Mouse (Mus musculus) kidney, embryonic 16.5 days (tissue): ENCODE results near the gene Gm11020. TPM values are rescaled to one million over a fixed set of nuclear protein-coding genes. Genes with fewer than 3 reads are reported as not detected.
"Not testable (repeated sequence)": the region's sequence is repeated elsewhere in the genome, so short reads cannot be mapped to it uniquely, and the experiment has no call there.

Source experiments
- ATAC-seq: fragments of 200-750 bp; cut with Nextera tagmentation; 2 replicates; pipeline ENCODE4 v1.8.0; 2017; ENCODE audit warnings: moderate TSS enrichment; ENCODE audit not compliant: low FRiP score, low TSS enrichment
- H3K27ac ChIP-seq: fragments of 300-500 bp; sonication (generic); 2 replicates; pipeline ENCODE4 v1.5.1; 2014; ENCODE audit warnings: low read length
- H3K27me3 ChIP-seq: fragments of 300-500 bp; sonication (generic); 2 replicates; pipeline ENCODE4 v1.6.1; 2014; ENCODE audit warnings: low read length, control low read depth, mixed read lengths; ENCODE audit not compliant: insufficient read depth
- H3K36me3 ChIP-seq: fragments of 300-500 bp; sonication (generic); 2 replicates; pipeline ENCODE4 v1.6.1; 2014; ENCODE audit warnings: low read length, control low read depth, mixed read lengths; ENCODE audit not compliant: insufficient read depth
- H3K4me1 ChIP-seq: fragments of 300-500 bp; sonication (generic); 2 replicates; pipeline ENCODE4 v1.6.1; 2014; ENCODE audit warnings: low read length, control low read depth, mixed read lengths; ENCODE audit not compliant: insufficient read depth
- H3K4me2 ChIP-seq: fragments of 300-500 bp; sonication (generic); replicated peaks from 2 replicates; pipeline ENCODE4 v1.6.1; 2014; ENCODE audit warnings: low read depth, low read length
- H3K4me3 ChIP-seq: fragments of 300-500 bp; sonication (generic); 2 replicates; pipeline ENCODE4 v1.5.1; 2014; ENCODE audit warnings: mild to moderate bottlenecking, low read length
- H3K9ac ChIP-seq: fragments of 300-500 bp; sonication (generic); replicated peaks from 2 replicates; pipeline ENCODE4 v1.6.1; 2014; ENCODE audit warnings: low read length
- H3K9me3 ChIP-seq: fragments of 300-500 bp; sonication (generic); 2 replicates; pipeline ENCODE4 v1.6.1; 2016; ENCODE audit warnings: low read length, control low read depth
- WGBS: fragments of 180-500 bp; shearing (Covaris S2); extraction: QIAGEN DNeasy Blood & Tissue Kit; methylation state at CpG from one replicate; pipeline ENCODE4 v1.1.7; 2014; 5-methylcytosine and 5-hydroxymethylcytosine counted together
- polyA plus RNA-seq: library from polyadenylated mRNA; unstranded; fragments of >200 nt; fragmentation: Nextera tagmentation; extraction: Ambion mirVana; gene quantifications from 2 replicates; pipeline ENCODE4 v1.2.1, GENCODE M21; 2015

Gm11020 gene
- not detected in 2 replicates for polyA plus RNA-seq

DNA sequence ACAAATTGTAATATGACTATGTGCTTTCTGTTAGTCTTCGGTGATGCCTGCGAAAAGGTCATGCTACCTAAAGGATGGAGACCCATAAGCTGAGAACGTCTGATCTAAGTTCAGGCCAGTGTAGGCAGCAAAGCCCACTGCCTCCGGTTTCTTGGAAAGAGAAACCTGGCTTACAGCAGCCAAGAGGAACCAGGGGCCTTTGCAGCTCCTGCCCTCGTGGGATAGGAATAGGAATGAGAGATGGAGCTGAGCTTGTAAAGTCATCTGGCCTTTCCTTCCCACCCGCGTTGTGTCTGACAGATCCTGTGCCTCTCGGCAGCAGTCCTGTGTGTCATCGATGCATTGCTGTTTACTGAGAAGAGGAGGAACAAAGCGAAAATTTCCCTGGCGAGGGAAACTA lies at the start of gene Gm11020:
Gene Gm11020, plus strand, starts transcription at position 301 of the 400 bp plus-strand sequence.
- H3K27me3 ChIP-seq, H3K4me3 ChIP-seq, H3K4me1 ChIP-seq, H3K27ac ChIP-seq, H3K4me2 ChIP-seq, H3K36me3 ChIP-seq, H3K9ac ChIP-seq, H3K9me3 ChIP-seq, ATAC-seq: not testable (repeated sequence)
- WGBS, result 76% methylated on average over 9 of the region's 11 CpGs

DNA sequence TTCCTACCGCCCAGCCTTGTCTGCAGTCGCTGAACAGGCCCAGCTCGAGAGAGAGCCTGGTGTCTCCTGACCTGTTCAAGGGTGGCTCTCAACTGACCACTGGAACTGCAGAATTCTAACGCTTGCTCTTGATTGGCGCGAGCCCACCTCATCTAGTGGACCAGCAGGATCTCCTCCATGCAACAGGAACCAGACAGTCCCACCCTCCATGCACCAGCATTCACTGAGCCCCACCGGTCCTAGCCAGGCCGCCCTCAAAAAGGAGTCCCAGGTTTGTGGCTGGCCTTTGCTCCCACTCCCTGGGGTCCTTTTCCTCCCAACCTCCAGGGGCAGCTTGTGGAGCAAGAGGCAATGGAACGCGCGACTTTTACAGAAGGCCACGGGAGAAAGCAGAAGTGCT lies 28.3 kb upstream of the Gm11020 start, which contains the start of gene Cmtm2a:
Gene Cmtm2a, minus strand, starts transcription at position 101 of the 400 bp plus-strand sequence.
- not testable (repeated sequence) for H3K4me2 ChIP-seq, H3K9ac ChIP-seq, H3K27ac ChIP-seq, H3K4me3 ChIP-seq, H3K9me3 ChIP-seq, H3K36me3 ChIP-seq, H3K4me1 ChIP-seq, H3K27me3 ChIP-seq, ATAC-seq
- WGBS, result 86% methylated on average over 12 of the region's 12 CpGs

DNA sequence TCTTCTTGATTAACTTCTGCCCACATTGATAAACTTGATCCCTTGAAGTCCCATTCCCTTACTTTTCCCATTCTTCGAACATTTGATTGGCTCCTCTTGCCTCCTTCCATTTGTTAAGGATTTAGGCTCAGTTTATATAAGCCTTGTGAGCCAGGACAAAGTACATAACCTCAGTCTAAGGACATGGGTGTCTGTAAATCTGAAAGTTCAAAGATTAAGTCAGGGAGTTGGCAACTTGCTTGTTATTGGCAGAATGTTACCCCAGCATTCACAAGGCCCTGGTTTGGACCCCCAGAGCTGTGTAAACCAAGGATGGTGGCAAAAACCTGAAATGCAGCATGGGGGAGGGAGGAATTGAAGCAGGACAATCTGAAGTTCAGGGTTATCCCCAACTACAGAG lies 27.0 kb upstream of the Gm11020 start:
- 89% methylated on average over 1 of the region's 1 CpGs for WGBS
- H3K4me1 ChIP-seq, result no peaks in the 10 kb centered on the region
- no peak for ATAC-seq
- H3K27ac ChIP-seq, result no peak overlapping the region
- H3K4me3 ChIP-seq, result no peak overlapping the region
- no peak overlapping the region for H3K4me2 ChIP-seq
- H3K9me3 ChIP-seq, result no peaks in the 10 kb centered on the region
- no peaks in the 10 kb centered on the region for H3K36me3 ChIP-seq
- no peaks in the 10 kb centered on the region for H3K27me3 ChIP-seq
- H3K9ac ChIP-seq, result no peak overlapping the region

DNA sequence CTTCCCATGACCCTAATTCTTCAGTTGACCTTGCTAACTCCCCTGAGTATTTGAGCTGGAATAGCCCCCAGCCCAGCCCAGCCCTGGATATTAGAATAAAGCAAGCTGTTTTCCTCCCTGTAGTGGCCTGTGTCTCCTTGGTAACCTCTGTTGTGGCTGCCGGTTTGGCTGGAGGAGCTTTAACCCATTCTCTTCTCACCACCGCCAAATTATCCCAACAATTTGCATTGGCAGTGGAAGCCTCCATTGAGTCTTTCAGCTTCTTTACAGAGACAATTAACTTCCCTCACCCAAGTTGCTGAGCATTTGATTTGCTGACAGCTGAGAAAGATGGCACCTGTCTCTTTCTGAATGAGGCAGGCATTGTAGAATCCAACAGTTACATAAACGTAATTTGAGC lies 19.8 kb upstream of the Gm11020 start:
- H3K36me3 ChIP-seq, H3K4me1 ChIP-seq, H3K9ac ChIP-seq, ATAC-seq, H3K4me2 ChIP-seq, H3K27ac ChIP-seq, H3K9me3 ChIP-seq, H3K27me3 ChIP-seq, H3K4me3 ChIP-seq: not testable (repeated sequence)
- whole genome bisulfite sequencing, result 12% methylated on average over 3 of the region's 3 CpGs

DNA sequence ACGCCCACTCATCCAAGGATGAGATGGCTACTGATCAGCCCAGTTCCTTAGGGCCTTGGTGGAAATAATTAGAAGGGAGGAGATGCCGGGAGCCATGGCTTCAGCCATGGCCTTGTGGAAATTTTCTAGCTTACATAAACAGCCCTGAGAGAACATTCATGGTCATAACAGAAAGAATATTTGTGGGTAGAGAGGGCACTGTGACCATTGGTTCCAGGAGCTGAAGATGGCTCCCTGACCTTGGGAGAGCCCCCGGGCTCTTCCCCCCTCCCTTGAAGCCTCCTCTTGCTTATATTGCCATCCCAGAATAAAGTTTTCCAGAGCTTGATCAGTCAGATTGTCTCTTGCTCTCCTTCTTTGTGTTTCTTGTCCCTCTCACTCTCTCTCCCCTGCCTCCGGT lies 18.8 kb upstream of the Gm11020 start:
- not testable (repeated sequence) for ATAC-seq, H3K4me2 ChIP-seq, H3K27me3 ChIP-seq, H3K4me3 ChIP-seq, H3K4me1 ChIP-seq, H3K9ac ChIP-seq, H3K36me3 ChIP-seq, H3K9me3 ChIP-seq, H3K27ac ChIP-seq
- WGBS, result 85% methylated on average over 4 of the region's 4 CpGs

DNA sequence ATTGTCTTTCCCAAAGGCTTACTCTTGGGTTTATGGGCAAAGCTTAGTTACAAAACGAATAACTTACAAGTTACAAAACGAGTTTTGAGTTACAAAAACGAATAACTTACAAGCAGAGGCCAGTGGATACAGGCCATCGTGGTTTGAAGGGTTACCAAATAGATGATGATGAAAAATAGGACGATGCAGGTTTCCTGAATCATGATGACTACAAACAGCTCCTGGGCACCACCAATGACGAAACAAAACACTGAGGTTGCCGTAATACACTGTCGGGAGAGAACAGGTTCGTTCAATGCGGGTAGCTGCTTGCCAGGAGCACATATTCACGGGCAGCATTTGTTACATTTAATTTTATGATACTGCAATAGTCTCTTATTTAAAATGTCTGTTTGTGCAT lies 16.4 kb upstream of the Gm11020 start:
- no peak overlapping the region for H3K27ac ChIP-seq
- H3K4me2 ChIP-seq, result no peak overlapping the region
- no peaks in the 10 kb centered on the region for H3K9me3 ChIP-seq
- H3K27me3 ChIP-seq, result no peaks in the 10 kb centered on the region
- H3K4me3 ChIP-seq, result no peak overlapping the region
- no peaks in the 10 kb centered on the region for H3K4me1 ChIP-seq
- 84% methylated on average over 11 of the region's 11 CpGs for WGBS
- no peak overlapping the region for H3K9ac ChIP-seq
- ATAC-seq, result no peak
- no peaks in the 10 kb centered on the region for H3K36me3 ChIP-seq

DNA sequence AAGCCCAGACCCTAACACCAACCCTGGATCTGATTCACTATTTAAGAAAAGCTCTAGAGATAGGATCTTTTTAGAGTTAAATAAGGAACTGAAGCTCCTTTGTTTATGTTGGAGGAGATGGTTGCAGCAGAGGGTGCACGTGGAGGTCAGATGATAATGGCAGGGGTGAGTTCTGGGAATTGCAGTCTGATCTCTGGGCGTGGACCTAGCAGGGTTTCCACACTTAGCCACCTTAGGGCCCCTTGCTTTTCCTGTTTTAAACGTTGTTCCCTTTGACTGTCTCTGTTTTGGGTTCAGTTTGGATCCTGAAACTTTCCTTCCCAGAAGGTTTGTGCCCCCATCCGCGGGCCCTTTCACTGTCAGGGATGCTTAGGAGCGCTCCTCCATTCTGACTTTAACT lies 13.0 kb upstream of the Gm11020 start:
- not testable (repeated sequence) for H3K36me3 ChIP-seq, H3K9ac ChIP-seq, H3K27ac ChIP-seq, ATAC-seq, H3K9me3 ChIP-seq, H3K4me2 ChIP-seq, H3K4me3 ChIP-seq, H3K4me1 ChIP-seq, H3K27me3 ChIP-seq
- WGBS, result 46% methylated on average over 6 of the region's 6 CpGs

DNA sequence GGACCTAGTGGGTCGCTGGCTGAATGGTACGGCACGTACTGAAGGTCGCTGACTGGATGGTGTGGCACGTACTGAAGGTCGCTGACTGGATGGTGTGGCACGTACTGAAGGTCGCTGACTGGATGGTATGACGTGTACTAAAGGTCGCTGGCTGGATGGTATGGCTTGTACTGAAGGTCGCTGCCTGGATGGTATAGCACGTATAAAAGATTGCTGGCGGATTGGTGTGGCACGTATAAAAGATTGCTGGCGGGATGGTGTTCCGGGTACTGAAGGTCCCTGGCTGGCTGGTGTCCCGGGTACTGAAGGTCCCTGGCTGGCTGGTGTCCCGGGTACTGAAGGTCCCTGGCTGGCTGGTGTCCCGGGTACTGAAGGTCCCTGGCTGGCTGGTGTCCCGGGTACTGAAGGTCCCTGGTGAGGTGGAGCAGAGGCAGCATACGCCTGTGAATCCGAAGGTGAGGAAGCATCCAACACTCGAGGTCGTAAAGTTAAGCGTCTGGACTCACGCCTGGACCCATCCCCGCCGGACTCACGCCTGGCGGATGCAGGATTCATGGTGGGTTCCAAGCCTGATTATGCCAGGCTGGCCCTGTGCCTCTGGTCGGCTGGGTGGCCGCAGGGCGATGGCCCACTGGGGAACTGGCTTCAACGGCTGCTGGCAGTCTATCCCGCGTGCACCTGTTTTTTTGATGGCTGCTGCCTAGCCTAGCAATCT lies 11.8 kb upstream of the Gm11020 start, which contains the start of the genes Gm45711 and Cmtm1:
Gene Gm45711, minus strand, starts transcription at position 641 of the 715 bp plus-strand sequence.
Gene Cmtm1, minus strand, starts transcription at position 705 of the 715 bp plus-strand sequence.
- not testable (repeated sequence) for H3K4me3 ChIP-seq, H3K27ac ChIP-seq, H3K36me3 ChIP-seq, H3K9ac ChIP-seq, H3K4me1 ChIP-seq, H3K27me3 ChIP-seq, H3K9me3 ChIP-seq, H3K4me2 ChIP-seq, ATAC-seq
- WGBS, result 87% methylated on average over 36 of the region's 36 CpGs

DNA sequence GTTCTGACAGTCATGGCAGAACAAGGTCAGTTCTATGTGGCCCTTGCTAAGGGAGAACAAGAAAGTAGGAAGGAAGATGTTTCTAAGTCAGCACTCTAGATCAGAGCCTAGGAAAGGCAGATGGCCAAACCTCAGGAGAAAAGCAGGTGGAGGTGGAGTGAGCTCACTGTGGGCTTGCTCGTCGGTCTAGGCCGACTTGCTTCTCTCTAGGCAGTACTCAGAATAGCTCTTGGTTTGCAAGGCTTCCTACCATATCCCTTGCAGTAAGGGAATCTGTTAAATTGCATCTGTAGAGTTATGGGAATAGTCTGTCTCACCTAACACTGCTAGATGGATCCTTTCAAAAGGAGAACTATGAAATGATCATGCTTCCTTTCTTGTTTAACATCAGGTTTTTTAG lies 9.3 kb upstream of the Gm11020 start:
- H3K4me2 ChIP-seq, ATAC-seq, H3K36me3 ChIP-seq, H3K4me3 ChIP-seq, H3K9me3 ChIP-seq, H3K9ac ChIP-seq, H3K4me1 ChIP-seq, H3K27ac ChIP-seq, H3K27me3 ChIP-seq: not testable (repeated sequence)
- WGBS, result 81% methylated on average over 3 of the region's 3 CpGs

DNA sequence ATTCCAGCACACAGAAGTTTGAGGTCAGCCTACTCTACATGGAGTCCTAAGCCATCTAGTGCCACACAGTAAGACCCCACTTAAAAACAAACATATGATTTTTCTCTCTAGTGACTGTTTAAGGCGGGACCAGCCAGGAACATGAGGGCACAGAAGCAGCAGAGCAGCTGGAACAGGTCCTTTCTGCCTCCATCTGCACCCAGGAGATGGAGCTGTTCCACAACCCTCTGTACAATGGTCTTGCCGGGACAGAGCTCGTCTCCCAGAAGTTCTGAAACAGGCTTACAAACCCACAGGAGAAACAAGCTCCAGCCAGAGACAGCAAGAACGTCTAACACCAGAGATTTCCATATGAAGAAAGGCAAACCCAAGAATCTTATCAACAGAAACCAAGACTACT lies 8.1 kb upstream of the Gm11020 start:
- no peaks in the 10 kb centered on the region for H3K9me3 ChIP-seq
- no peak overlapping the region for H3K9ac ChIP-seq
- no peak overlapping the region for H3K27ac ChIP-seq
- no peaks in the 10 kb centered on the region for H3K36me3 ChIP-seq
- no peak overlapping the region for H3K4me2 ChIP-seq
- no peak overlapping the region for H3K4me3 ChIP-seq
- no peaks in the 10 kb centered on the region for H3K4me1 ChIP-seq
- H3K27me3 ChIP-seq, result no peaks in the 10 kb centered on the region
- ATAC-seq, result no peak
- WGBS, result 65% methylated on average over 4 of the region's 4 CpGs
